Mouse (Mus musculus) limb, embryonic 13.5 days (tissue): ENCODE data around the gene Sc5d. TPM values are rescaled to one million over a fixed set of nuclear protein-coding genes. Genes with fewer than 3 reads are reported as not detected.

Source experiments
- ATAC-seq: fragments of 200-750 bp; cut with Nextera tagmentation; 2 replicates; pipeline ENCODE4 v1.8.0; 2017; ENCODE audit warnings: low read depth, moderate number of reproducible peaks, moderate TSS enrichment; ENCODE audit not compliant: low FRiP score
- H3K27ac ChIP-seq: fragments of 300-500 bp; sonication (generic); 2 replicates; pipeline ENCODE4 v1.5.1; 2015; ENCODE audit warnings: inconsistent platforms, mild to moderate bottlenecking, moderate library complexity
- H3K27me3 ChIP-seq: fragments of 300-500 bp; sonication (generic); 2 replicates; pipeline ENCODE4 v1.6.1; 2015; ENCODE audit warnings: mild to moderate bottlenecking, inconsistent platforms
- H3K36me3 ChIP-seq: fragments of 300-500 bp; sonication (generic); 2 replicates; pipeline ENCODE4 v1.6.1; 2015; ENCODE audit warnings: inconsistent platforms, mild to moderate bottlenecking, moderate library complexity
- H3K4me1 ChIP-seq: fragments of 300-500 bp; sonication (generic); 2 replicates; pipeline ENCODE4 v1.6.1; 2015; ENCODE audit warnings: inconsistent platforms
- H3K4me2 ChIP-seq: fragments of 300-500 bp; sonication (generic); replicated peaks from 2 replicates; pipeline ENCODE4 v1.6.1; 2015; ENCODE audit warnings: inconsistent platforms, mild to moderate bottlenecking, moderate library complexity
- H3K4me3 ChIP-seq: fragments of 300-500 bp; sonication (generic); 2 replicates; pipeline ENCODE4 v1.5.1; 2015; ENCODE audit warnings: moderate library complexity, mild to moderate bottlenecking, inconsistent platforms
- H3K9ac ChIP-seq: fragments of 300-500 bp; sonication (generic); 2 replicates; pipeline ENCODE4 v1.6.1; 2015; ENCODE audit warnings: mild to moderate bottlenecking, inconsistent platforms
- H3K9me3 ChIP-seq: fragments of 300-500 bp; sonication (generic); 2 replicates; pipeline ENCODE4 v1.6.1; 2016; ENCODE audit warnings: inconsistent platforms
- WGBS: fragments of 180-500 bp; shearing (Covaris S2); methylation state at CpG from one replicate; pipeline ENCODE4 v1.1.7; 2015; 5-methylcytosine and 5-hydroxymethylcytosine counted together
- polyA plus RNA-seq: library from polyadenylated mRNA; unstranded; fragments of >200 nt; fragmentation: Nextera tagmentation; extraction: Ambion mirVana; gene quantifications from 2 replicates; pipeline ENCODE4 v1.2.1, GENCODE M21; 2015

Gene Sc5d
- polyA plus RNA-seq, 1 experiment from 2014 or later = 43.9 TPM

- Histone ChIP-seq H3K4me1 (no peaks in the 10 kb centered on the region), H3K4me2 (no peak overlapping the region), H3K4me3 (no peak overlapping the region), H3K36me3 (no peaks in the 10 kb centered on the region), H3K9ac (no peak overlapping the region), H3K27ac (no peak overlapping the region), H3K27me3 (no peaks in the 10 kb centered on the region; the same call in 1 of the 2 replicates), H3K9me3 (no peaks in the 10 kb centered on the region)
- WGBS = 61% methylated on average over 13 of the region's 13 CpGs
- no peak for ATAC-seq
These were observed 11.1 kb upstream of the Sc5d start for GRCm38 (mm10) chr9:42275027-42275760.

GRCm38 (mm10) chr9:42273682-42274296 lies 9.7 kb upstream of the Sc5d start:
- no peak for ATAC-seq
- no peak overlapping the region for H3K9ac ChIP-seq
- WGBS = 89% methylated on average over 6 of the region's 6 CpGs
- no peaks in the 10 kb centered on the region for H3K4me1 ChIP-seq
- no peaks in the 10 kb centered on the region; the same call in 1 of the 2 replicates for H3K27me3 ChIP-seq
- H3K36me3 ChIP-seq = no peaks in the 10 kb centered on the region
- no peak overlapping the region for H3K4me2 ChIP-seq
- H3K9me3 ChIP-seq = no peaks in the 10 kb centered on the region
- H3K27ac ChIP-seq = no peak overlapping the region
- H3K4me3 ChIP-seq = no peak overlapping the region

- Histone ChIP-seq H3K9ac (no peak overlapping the region), H3K36me3 (no peaks in the 10 kb centered on the region), H3K4me3 (no peak overlapping the region), H3K9me3 (no peaks in the 10 kb centered on the region), H3K27ac (no peak overlapping the region), H3K4me2 (no peak overlapping the region), H3K27me3 (no peaks in the 10 kb centered on the region; the same call in 1 of the 2 replicates), H3K4me1 (no peaks in the 10 kb centered on the region)
- WGBS = 79% methylated on average over 3 of the region's 3 CpGs
- no peak for ATAC-seq
These were observed 9.1 kb upstream of the Sc5d start for GRCm38 (mm10) chr9:42273174-42273573.

- no peak for ATAC-seq
- no peaks in the 10 kb centered on the region for H3K36me3 ChIP-seq
- H3K4me3 ChIP-seq = no peak overlapping the region
- H3K9me3 ChIP-seq = no peaks in the 10 kb centered on the region
- H3K4me2 ChIP-seq = no peak overlapping the region
- H3K27ac ChIP-seq = no peak overlapping the region
- no peak overlapping the region for H3K9ac ChIP-seq
- WGBS = 62% methylated on average over 4 of the region's 4 CpGs
- H3K27me3 ChIP-seq = no peaks in the 10 kb centered on the region; the same call in 1 of the 2 replicates
- no peaks in the 10 kb centered on the region for H3K4me1 ChIP-seq
These were observed 8.6 kb upstream of the Sc5d start for GRCm38 (mm10) chr9:42272690-42273089.

DNA sequence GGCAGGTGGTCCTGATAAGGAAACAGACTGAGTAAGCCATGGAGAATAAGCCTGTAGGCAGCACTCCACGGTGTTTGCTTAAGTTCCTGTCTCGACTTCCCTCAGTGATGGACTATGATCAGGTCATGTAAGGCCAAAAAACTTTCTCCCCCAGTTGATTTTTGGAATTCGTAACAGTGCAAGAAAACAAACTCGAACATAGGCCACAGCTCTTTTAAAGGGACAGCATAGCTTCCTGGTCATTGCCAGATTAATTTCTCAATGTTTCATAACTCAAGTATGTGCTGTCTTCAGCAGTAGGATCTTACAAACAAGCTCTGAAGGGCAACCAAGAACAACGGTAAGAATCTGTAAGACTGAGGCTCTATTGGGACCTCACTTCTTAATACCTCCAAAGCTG lies 7.4 kb upstream of the Sc5d start:
- WGBS = 90% methylated on average over 5 of the region's 5 CpGs
- no peaks in the 10 kb centered on the region; the same call in 1 of the 2 replicates for H3K27me3 ChIP-seq
- H3K4me3 ChIP-seq = no peak overlapping the region
- no peak for ATAC-seq
- no peak overlapping the region for H3K9ac ChIP-seq
- H3K9me3 ChIP-seq = no peaks in the 10 kb centered on the region
- H3K36me3 ChIP-seq = no peaks in the 10 kb centered on the region
- H3K4me1 ChIP-seq = no peaks in the 10 kb centered on the region
- no peak overlapping the region for H3K4me2 ChIP-seq
- no peak overlapping the region for H3K27ac ChIP-seq

DNA sequence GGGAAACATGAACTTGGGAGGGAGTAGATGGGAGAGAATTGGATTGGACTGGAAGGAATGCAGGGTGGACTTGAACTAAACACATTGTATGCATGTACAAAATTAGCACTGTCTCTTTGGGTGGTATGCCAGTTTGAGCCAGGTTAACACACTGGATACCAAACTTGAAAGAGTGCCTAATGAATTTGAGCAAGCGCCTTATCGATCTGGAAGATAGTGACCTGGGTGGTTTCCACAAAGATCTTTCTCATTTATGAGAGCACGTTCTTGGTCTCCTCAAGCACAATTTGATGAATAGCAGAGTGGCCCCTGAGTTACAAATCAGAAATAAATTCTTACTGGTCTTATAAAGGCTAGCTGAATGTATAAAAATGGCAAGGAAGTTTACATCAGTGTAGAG lies 6.6 kb upstream of the Sc5d start:
- 92% methylated on average over 3 of the region's 3 CpGs for WGBS
- H3K9me3 ChIP-seq = no peaks in the 10 kb centered on the region
- H3K27me3 ChIP-seq = no peaks in the 10 kb centered on the region
- H3K27ac ChIP-seq = no peak overlapping the region
- H3K36me3 ChIP-seq = no peaks in the 10 kb centered on the region
- ATAC-seq = no peak
- no peak overlapping the region for H3K9ac ChIP-seq
- H3K4me1 ChIP-seq = no peaks in the 10 kb centered on the region
- H3K4me3 ChIP-seq = no peak overlapping the region
- H3K4me2 ChIP-seq = no peak overlapping the region

DNA sequence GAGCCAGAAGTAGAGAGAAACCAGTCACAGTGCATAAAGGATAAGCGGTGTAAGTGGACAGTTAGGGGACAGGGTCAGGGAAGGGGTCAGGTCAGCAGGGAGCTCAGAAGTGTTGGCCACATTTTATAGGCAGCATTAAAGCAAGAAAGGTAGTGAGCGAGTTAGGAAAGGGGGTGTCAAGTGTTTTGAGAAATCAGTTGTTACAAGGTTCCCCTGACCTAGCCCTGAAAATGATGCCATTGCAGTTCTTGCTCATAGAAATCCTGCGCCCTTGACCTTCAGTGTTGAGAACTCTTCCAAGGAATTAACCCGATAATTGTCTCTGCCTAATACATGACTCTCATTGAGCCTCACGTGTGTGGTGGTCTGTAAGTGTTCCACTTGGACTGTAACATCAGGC lies 6.0 kb upstream of the Sc5d start:
- H3K27me3 ChIP-seq = no peaks in the 10 kb centered on the region
- no peak for ATAC-seq
- H3K9ac ChIP-seq = no peak overlapping the region
- H3K9me3 ChIP-seq = no peaks in the 10 kb centered on the region
- H3K4me2 ChIP-seq = no peak overlapping the region
- H3K27ac ChIP-seq = no peak overlapping the region
- no peak overlapping the region for H3K4me3 ChIP-seq
- no peaks in the 10 kb centered on the region for H3K36me3 ChIP-seq
- 82% methylated on average over 5 of the region's 5 CpGs for WGBS
- peaks cover 4% of the 10 kb centered on the region; the same call in 1 of the 2 replicates for H3K4me1 ChIP-seq

DNA sequence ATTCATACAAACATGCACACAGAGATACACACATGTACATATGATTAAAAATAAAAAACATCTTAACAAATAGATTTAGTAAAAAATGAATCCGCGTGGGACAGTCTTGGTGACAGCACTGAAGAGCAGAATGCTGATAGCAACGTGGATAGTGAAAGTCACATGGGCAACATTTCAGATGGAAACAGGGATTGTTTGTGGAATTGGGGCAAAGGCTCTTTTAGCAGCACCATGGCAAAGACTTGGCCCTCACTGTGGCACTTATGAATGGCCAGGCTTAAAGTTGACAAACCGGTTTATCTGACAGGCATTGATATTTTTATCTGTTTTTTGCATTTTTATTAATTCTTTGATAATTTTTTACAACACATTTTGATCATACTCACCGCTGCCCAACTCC lies 4.3 kb upstream of the Sc5d start:
- ATAC-seq = no peak

DNA sequence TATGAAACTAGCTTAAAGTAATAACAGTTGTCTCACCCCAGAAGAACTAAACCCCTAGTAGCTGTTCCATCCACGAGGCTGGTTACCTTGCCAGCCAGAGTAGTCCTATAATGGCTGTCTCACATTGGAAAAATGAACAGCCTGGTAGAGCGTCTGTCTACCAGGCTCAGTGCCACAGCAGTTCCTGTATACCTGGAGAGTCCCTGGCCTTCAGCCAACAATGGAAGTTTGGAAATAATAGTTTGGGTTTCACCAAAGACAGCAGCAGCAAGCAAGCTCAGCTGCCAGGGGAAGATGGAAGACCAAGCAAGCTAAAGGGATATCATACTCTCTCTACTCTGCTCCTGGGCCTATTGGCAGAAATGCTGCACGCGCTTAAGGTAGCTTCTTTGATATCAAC lies 1.3 kb upstream of the Sc5d start:
- no peak overlapping the region for H3K4me3 ChIP-seq
- ATAC-seq = no peak
- H3K36me3 ChIP-seq = peaks cover 8% of the 10 kb centered on the region
- H3K9me3 ChIP-seq = no peaks in the 10 kb centered on the region
- H3K9ac ChIP-seq = no peak overlapping the region
- H3K4me2 ChIP-seq = no peak overlapping the region; the same call in 1 of the 2 replicates
- peaks cover 19% of the 10 kb centered on the region for H3K4me1 ChIP-seq
- WGBS = 89% methylated on average over 4 of the region's 4 CpGs
- H3K27me3 ChIP-seq = no peaks in the 10 kb centered on the region
- no peak overlapping the region for H3K27ac ChIP-seq

More for the DNA sequence above, 4.3 kb upstream of the Sc5d start:
- H3K36me3 ChIP-seq = no peaks in the 10 kb centered on the region
- H3K4me3 ChIP-seq = no peak overlapping the region
- H3K9ac ChIP-seq = no peak overlapping the region
- peaks cover 7% of the 10 kb centered on the region for H3K4me1 ChIP-seq
- H3K27me3 ChIP-seq = no peaks in the 10 kb centered on the region
- no peak overlapping the region for H3K27ac ChIP-seq
- H3K4me2 ChIP-seq = no peak overlapping the region
- 85% methylated on average over 5 of the region's 5 CpGs for WGBS
- no peaks in the 10 kb centered on the region for H3K9me3 ChIP-seq

- Histone ChIP-seq H3K4me3 (peak overlapping the region; percentile 68), H3K9ac (peak overlapping the region; percentile 75), H3K4me1 (peaks cover 19% of the 10 kb centered on the region), H3K4me2 (peak overlapping the region; percentile 76), H3K9me3 (no peaks in the 10 kb centered on the region), H3K27me3 (no peaks in the 10 kb centered on the region), H3K36me3 (peaks cover 20% of the 10 kb centered on the region), H3K27ac (peak overlapping the region; percentile 33; the same call in 1 of the 2 replicates)
- ATAC-seq = peak; percentile 62
- under 1% methylated on average over 15 of the region's 18 CpGs for WGBS
These were observed 346 bp downstream of the Sc5d start for GRCm38 (mm10) chr9:42263709-42264111.

DNA sequence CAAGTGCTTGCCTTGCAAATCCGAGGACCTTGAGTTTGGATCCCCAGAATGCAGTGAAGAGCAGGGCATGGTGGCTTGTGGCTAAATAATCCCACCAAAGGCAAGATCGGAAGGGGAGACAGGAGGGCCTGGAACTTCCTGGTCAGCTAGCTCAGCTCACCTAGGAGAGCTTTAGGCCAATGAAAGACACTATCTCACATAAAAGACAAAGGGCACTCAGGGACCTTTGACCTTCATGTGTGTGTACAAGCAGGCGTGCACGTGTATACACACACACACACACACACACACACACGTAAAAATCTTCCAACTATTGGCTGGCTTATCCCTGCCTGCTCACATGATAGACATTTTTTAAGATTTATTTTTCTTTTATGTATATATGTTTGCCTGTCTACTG lies 3.6 kb downstream of the Sc5d start:
- no peaks in the 10 kb centered on the region for H3K9me3 ChIP-seq
- peaks cover 53% of the 10 kb centered on the region for H3K36me3 ChIP-seq
- H3K4me3 ChIP-seq = no peak overlapping the region
- no peaks in the 10 kb centered on the region for H3K27me3 ChIP-seq
- 91% methylated on average over 5 of the region's 5 CpGs for whole genome bisulfite sequencing
- H3K4me2 ChIP-seq = no peak overlapping the region
- peaks cover 19% of the 10 kb centered on the region for H3K4me1 ChIP-seq
- no peak overlapping the region for H3K27ac ChIP-seq
- ATAC-seq = no peak
- H3K9ac ChIP-seq = no peak overlapping the region

DNA sequence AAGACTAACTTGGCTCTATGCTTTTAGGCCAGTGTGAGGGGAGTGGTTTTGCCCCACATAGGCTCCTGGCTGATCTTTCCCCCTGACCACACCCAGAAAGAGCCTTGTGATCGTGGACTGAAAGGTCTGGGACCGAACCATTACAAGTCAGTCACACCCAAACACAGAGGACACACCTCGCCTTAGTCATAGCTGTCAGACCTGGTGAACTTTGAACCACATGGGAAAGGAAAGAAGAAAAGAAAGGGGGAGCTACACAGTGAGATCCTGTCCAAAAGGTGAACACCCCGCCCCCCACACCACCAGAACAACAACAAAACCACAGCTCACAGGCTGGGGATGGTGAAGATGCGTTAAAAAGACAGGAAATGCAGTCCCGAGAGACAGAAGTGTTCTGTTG lies 14.9 kb downstream of the Sc5d start:
- Histone ChIP-seq H3K4me1 (no peaks in the 10 kb centered on the region), H3K9ac (no peak overlapping the region), H3K27ac (no peak overlapping the region), H3K36me3 (peaks cover 13% of the 10 kb centered on the region), H3K4me2 (no peak overlapping the region), H3K9me3 (0 out of 2 replicates have a peak, but pooled peaks cover 3% of the 10 kb centered on the region), H3K4me3 (no peak overlapping the region), H3K27me3 (no peaks in the 10 kb centered on the region)
- 77% methylated on average over 6 of the region's 6 CpGs for whole genome bisulfite sequencing
- no peak for ATAC-seq
